Mouse (Mus musculus) CH12.LX (cell line): ENCODE measurements around the gene Gtf3c5.

Source experiments
- CHD2 ChIP-seq: IDR thresholded peaks from 2 replicates; pipeline ENCODE4 v1.6.1; 2011; ENCODE audit warnings: low read length, improper control_type of control experiment
- CTCF ChIP-seq, 2 experiments: IDR thresholded peaks in 1 of 2; conservative IDR thresholded peaks in 1 of 2; 2 replicates each; pipeline ENCODE4 v1.5.1; 2011 to 2012; ENCODE audit warnings: low read depth in 2 of 2, low read length in 2 of 2, improper control_type of control experiment in 1 of 2, inconsistent platforms in 1 of 2, mild to moderate bottlenecking in 1 of 2, moderate library complexity in 1 of 2
- EP300 ChIP-seq: IDR thresholded peaks from 2 replicates; pipeline ENCODE4 v1.6.1; 2011; ENCODE audit warnings: low read length, improper control_type of control experiment
- ETS1 ChIP-seq: conservative IDR thresholded peaks from 2 replicates; pipeline ENCODE4 v1.6.1; 2012; ENCODE audit warnings: low read depth, mild to moderate bottlenecking, inconsistent platforms, low read length, improper control_type of control experiment, moderate library complexity
- JUND ChIP-seq: conservative IDR thresholded peaks from 2 replicates; pipeline ENCODE4 v1.6.1; 2011; ENCODE audit warnings: low read depth, low read length, improper control_type of control experiment
- MAZ ChIP-seq: IDR thresholded peaks from 2 replicates; pipeline ENCODE4 v1.6.1; 2012; ENCODE audit warnings: low read depth, mild to moderate bottlenecking, inconsistent platforms, low read length, improper control_type of control experiment, moderate library complexity
- MYC ChIP-seq: IDR thresholded peaks from 2 replicates; pipeline ENCODE4 v1.6.1; 2011; ENCODE audit warnings: low read depth, mild to moderate bottlenecking, improper control_type of control experiment, low read length
- POLR2A ChIP-seq: IDR thresholded peaks from 2 replicates; pipeline ENCODE4 v1.6.1; 2011; ENCODE audit warnings: low read depth, mild to moderate bottlenecking, improper control_type of control experiment, low read length
- SIN3A ChIP-seq: IDR thresholded peaks from 2 replicates; pipeline ENCODE4 v1.6.1; 2012; ENCODE audit warnings: low read length, improper control_type of control experiment, inconsistent platforms
- ZC3H11A ChIP-seq: IDR thresholded peaks from 2 replicates; pipeline ENCODE4 v1.6.1; 2012; ENCODE audit warnings: low read depth, mild to moderate bottlenecking, inconsistent platforms, low read length, improper control_type of control experiment
- ZMIZ1 ChIP-seq: IDR thresholded peaks from 2 replicates; pipeline ENCODE4 v1.6.1; 2012; ENCODE audit warnings: low read depth, mild to moderate bottlenecking, inconsistent platforms, low read length, improper control_type of control experiment
- ZNF384 ChIP-seq: IDR thresholded peaks from 2 replicates; pipeline ENCODE4 v1.6.1; 2012; ENCODE audit warnings: low read depth, low read length, improper control_type of control experiment, inconsistent platforms

DNA sequence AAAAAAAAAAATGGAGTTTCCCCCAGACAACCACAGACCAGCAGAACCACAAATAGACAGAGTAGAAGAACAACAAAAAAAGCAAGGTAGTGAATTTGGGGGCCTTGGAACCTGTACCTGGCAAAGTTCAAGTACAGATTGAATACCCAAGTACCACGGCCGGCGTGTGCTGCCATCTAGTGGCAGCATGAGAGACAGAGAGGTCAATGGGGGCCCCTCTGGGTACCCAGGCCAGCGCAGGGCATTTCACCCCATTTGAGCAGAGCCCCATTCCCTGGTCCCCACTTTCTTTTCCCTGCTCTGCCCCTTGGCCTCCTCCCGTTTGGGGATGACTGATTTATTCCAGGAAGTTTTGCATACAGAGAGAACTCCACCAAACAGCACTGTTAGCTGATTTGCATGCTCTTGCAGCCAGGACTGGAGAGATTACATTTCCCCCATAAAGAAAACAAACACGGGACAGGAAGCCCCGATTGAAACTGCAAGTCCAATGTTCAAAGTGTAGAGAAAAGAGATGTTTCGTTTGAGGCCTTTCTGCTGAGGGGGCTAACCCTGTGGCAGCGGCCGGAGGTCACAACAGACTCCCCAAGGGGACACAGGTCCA, 39.1 kb upstream of the Gtf3c5 start:
- TF ChIP-seq POLR2A: no peak
- TF ChIP-seq JUND: no peak
- peak; percentile 51 to 85; a peak in 3 of 4 replicates for TF ChIP-seq CTCF (conservative IDR thresholded peaks at IDR 0.05 in 1 of 2, IDR thresholded peaks at IDR 0.05 in 1 of 2; ENCODE audit: low read depth in 2 of 2, low read length in 2 of 2)
- peak; percentile 58 for TF ChIP-seq ZNF384
- TF ChIP-seq ETS1: peak; percentile 21; the same call in 1 of the 2 replicates
- TF ChIP-seq MYC: no peak
- TF ChIP-seq ZC3H11A: no peak
- TF ChIP-seq CHD2: no peak
- TF ChIP-seq SIN3A: no peak
- no peak for TF ChIP-seq ZMIZ1
- TF ChIP-seq EP300: peak; percentile 41; the same call in 1 of the 2 replicates
- TF ChIP-seq MAZ: no peak
